Mouse (Mus musculus) hindbrain, embryonic 12.5 days (tissue): ENCODE data around the gene Hoxc8. TPM values are rescaled to one million over a fixed set of nuclear protein-coding genes. Genes with fewer than 3 reads are reported as not detected.

Source experiments
- ATAC-seq: fragments of 200-750 bp; cut with Nextera tagmentation; 2 replicates; pipeline ENCODE4 v1.8.0; 2017; ENCODE audit warnings: moderate TSS enrichment; ENCODE audit not compliant: low FRiP score
- H3K27ac ChIP-seq: fragments of 300-500 bp; sonication (generic); 2 replicates; pipeline ENCODE4 v1.5.1; 2016; ENCODE audit warnings: mild to moderate bottlenecking
- H3K27me3 ChIP-seq: fragments of 300-500 bp; sonication (generic); 2 replicates; pipeline ENCODE4 v1.6.1; 2016; ENCODE audit warnings: mild to moderate bottlenecking
- H3K36me3 ChIP-seq: fragments of 300-500 bp; sonication (generic); 2 replicates; pipeline ENCODE4 v1.6.1; 2016; ENCODE audit warnings: mild to moderate bottlenecking
- H3K4me1 ChIP-seq: fragments of 300-500 bp; sonication (generic); 2 replicates; pipeline ENCODE4 v1.6.1; 2016
- H3K4me2 ChIP-seq: fragments of 300-500 bp; sonication (generic); replicated peaks from 2 replicates; pipeline ENCODE4 v1.6.1; 2016; ENCODE audit warnings: mild to moderate bottlenecking
- H3K4me3 ChIP-seq: fragments of 300-500 bp; sonication (generic); 2 replicates; pipeline ENCODE4 v1.5.1; 2016; ENCODE audit warnings: mild to moderate bottlenecking
- H3K9ac ChIP-seq: fragments of 300-500 bp; sonication (generic); 2 replicates; pipeline ENCODE4 v1.6.1; 2016; ENCODE audit warnings: mild to moderate bottlenecking, moderate library complexity
- H3K9me3 ChIP-seq: fragments of 300-500 bp; sonication (generic); replicated peaks from 2 replicates; pipeline ENCODE4 v1.6.1; 2016; ENCODE audit warnings: mild to moderate bottlenecking
- WGBS: fragments of 180-500 bp; shearing (Covaris S2); methylation state at CpG from one replicate; pipeline ENCODE4 v1.1.7; 2016; 5-methylcytosine and 5-hydroxymethylcytosine counted together
- polyA plus RNA-seq: library from polyadenylated mRNA; unstranded; fragments of >200 nt; fragmentation: Nextera tagmentation; extraction: Ambion mirVana; gene quantifications from 2 replicates; pipeline ENCODE4 v1.2.1, GENCODE M21; 2016

Hoxc8 gene
- polyA plus RNA-seq, 1 experiment from 2014 or later, result not detected

- H3K4me1 ChIP-seq, result no peaks in the 10 kb centered on the region
- peaks cover 99% of the 10 kb centered on the region for H3K27me3 ChIP-seq
- H3K4me2 ChIP-seq, result no peak overlapping the region
- H3K9ac ChIP-seq, result no peak overlapping the region
- H3K9me3 ChIP-seq, result no peaks in the 10 kb centered on the region
- H3K27ac ChIP-seq, result no peak overlapping the region
- H3K4me3 ChIP-seq, result no peak overlapping the region
- H3K36me3 ChIP-seq, result no peaks in the 10 kb centered on the region
- no peak for ATAC-seq
- under 1% methylated on average over 40 of the region's 40 CpGs for WGBS
Observed at GRCm38 (mm10) chr15:102955833-102956640, 34.4 kb upstream of the Hoxc8 start.

GRCm38 (mm10) chr15:102956906-102957305, 33.5 kb upstream of the Hoxc8 start:
- WGBS, result 2% methylated on average over 12 of the region's 12 CpGs
- H3K4me2 ChIP-seq, result no peak overlapping the region
- no peaks in the 10 kb centered on the region for H3K9me3 ChIP-seq
- no peaks in the 10 kb centered on the region for H3K4me1 ChIP-seq
- H3K27me3 ChIP-seq, result peaks cover 99% of the 10 kb centered on the region
- no peak overlapping the region for H3K27ac ChIP-seq
- H3K36me3 ChIP-seq, result no peaks in the 10 kb centered on the region
- ATAC-seq, result no peak
- H3K9ac ChIP-seq, result no peak overlapping the region
- H3K4me3 ChIP-seq, result no peak overlapping the region

- Histone ChIP-seq H3K27ac (no peak overlapping the region), H3K4me1 (no peaks in the 10 kb centered on the region), H3K36me3 (no peaks in the 10 kb centered on the region), H3K27me3 (peaks cover 97% of the 10 kb centered on the region), H3K4me3 (no peak overlapping the region), H3K9me3 (no peaks in the 10 kb centered on the region), H3K9ac (no peak overlapping the region), H3K4me2 (no peak overlapping the region)
- no peak for ATAC-seq
- 0% methylated on average over 13 of the region's 13 CpGs for WGBS
Observed at GRCm38 (mm10) chr15:102959663-102960191, 30.7 kb upstream of the Hoxc8 start.

GRCm38 (mm10) chr15:102961728-102962127, 28.7 kb upstream of the Hoxc8 start:
- ATAC-seq, result no peak
- no peak overlapping the region for H3K27ac ChIP-seq
- H3K4me3 ChIP-seq, result no peak overlapping the region
- 4% methylated on average over 6 of the region's 6 CpGs for WGBS
- H3K4me1 ChIP-seq, result 0 out of 2 replicates have a peak, but pooled peaks cover 5% of the 10 kb centered on the region
- no peaks in the 10 kb centered on the region for H3K9me3 ChIP-seq
- H3K9ac ChIP-seq, result no peak overlapping the region
- no peak overlapping the region for H3K4me2 ChIP-seq
- H3K27me3 ChIP-seq, result peaks cover 97% of the 10 kb centered on the region
- no peaks in the 10 kb centered on the region for H3K36me3 ChIP-seq

- no peak overlapping the region for H3K27ac ChIP-seq
- H3K4me1 ChIP-seq, result 0 out of 2 replicates have a peak, but pooled peaks cover 7% of the 10 kb centered on the region
- no peak overlapping the region for H3K4me3 ChIP-seq
- 3% methylated on average over 13 of the region's 13 CpGs for WGBS
- H3K4me2 ChIP-seq, result no peak overlapping the region
- H3K9me3 ChIP-seq, result no peaks in the 10 kb centered on the region
- no peaks in the 10 kb centered on the region for H3K36me3 ChIP-seq
- peaks cover 97% of the 10 kb centered on the region for H3K27me3 ChIP-seq
- ATAC-seq, result no peak
- H3K9ac ChIP-seq, result no peak overlapping the region
Observed at GRCm38 (mm10) chr15:102962492-102962891, 27.9 kb upstream of the Hoxc8 start.

GRCm38 (mm10) chr15:102963259-102963658, 27.1 kb upstream of the Hoxc8 start:
- WGBS, result 3% methylated on average over 8 of the region's 8 CpGs
- Histone ChIP-seq H3K36me3 (no peaks in the 10 kb centered on the region), H3K27ac (no peak overlapping the region), H3K9me3 (no peaks in the 10 kb centered on the region), H3K27me3 (peaks cover 96% of the 10 kb centered on the region), H3K9ac (no peak overlapping the region), H3K4me1 (0 out of 2 replicates have a peak, but pooled peaks cover 7% of the 10 kb centered on the region), H3K4me2 (no peak overlapping the region), H3K4me3 (no peak overlapping the region)
- no peak for ATAC-seq

GRCm38 (mm10) chr15:102963671-102964640, 26.5 kb upstream of the Hoxc8 start:
- Histone ChIP-seq H3K4me1 (0 out of 2 replicates have a peak, but pooled peaks cover 7% of the 10 kb centered on the region), H3K9ac (no peak overlapping the region), H3K9me3 (no peaks in the 10 kb centered on the region), H3K27me3 (peaks cover 96% of the 10 kb centered on the region), H3K4me3 (no peak overlapping the region), H3K36me3 (no peaks in the 10 kb centered on the region), H3K4me2 (no peak overlapping the region), H3K27ac (no peak overlapping the region)
- WGBS, result 2% methylated on average over 28 of the region's 28 CpGs
- ATAC-seq, result no peak

GRCm38 (mm10) chr15:102965003-102965891, 25.2 kb upstream of the Hoxc8 start:
- Histone ChIP-seq H3K27me3 (peaks cover 97% of the 10 kb centered on the region), H3K36me3 (no peaks in the 10 kb centered on the region), H3K4me1 (0 out of 2 replicates have a peak, but pooled peaks cover 7% of the 10 kb centered on the region), H3K27ac (no peak overlapping the region), H3K4me3 (no peak overlapping the region), H3K9ac (no peak overlapping the region), H3K4me2 (no peak overlapping the region), H3K9me3 (no peaks in the 10 kb centered on the region)
- ATAC-seq, result no peak
- WGBS, result 4% methylated on average over 26 of the region's 26 CpGs

- H3K9ac ChIP-seq, result no peak overlapping the region
- no peak overlapping the region for H3K27ac ChIP-seq
- no peaks in the 10 kb centered on the region for H3K9me3 ChIP-seq
- 0 out of 2 replicates have a peak, but pooled peaks cover 7% of the 10 kb centered on the region for H3K4me1 ChIP-seq
- no peak for ATAC-seq
- peak overlapping the region; percentile 1; the same call in 1 of the 2 replicates for H3K4me3 ChIP-seq
- 2% methylated on average over 30 of the region's 30 CpGs for WGBS
- no peaks in the 10 kb centered on the region for H3K36me3 ChIP-seq
- peaks cover 97% of the 10 kb centered on the region for H3K27me3 ChIP-seq
- peak overlapping the region; percentile 17; the same call in 1 of the 2 replicates for H3K4me2 ChIP-seq
Observed at GRCm38 (mm10) chr15:102965892-102966775, 24.3 kb upstream of the Hoxc8 start.

- WGBS, result 1% methylated on average over 27 of the region's 27 CpGs
- ATAC-seq, result no peak; the same call in 1 of the 2 replicates
Observed at GRCm38 (mm10) chr15:102966776-102967311, 23.6 kb upstream of the Hoxc8 start, which contains the start of gene Hoxc10. Gene Hoxc10, plus strand, starts transcription at chr15:102966796.

More at GRCm38 (mm10) chr15:102966776-102967311, 23.6 kb upstream of the Hoxc8 start, which contains the start of gene Hoxc10:
- no peaks in the 10 kb centered on the region for H3K36me3 ChIP-seq
- H3K4me1 ChIP-seq, result 0 out of 2 replicates have a peak, but pooled peaks cover 7% of the 10 kb centered on the region
- H3K9ac ChIP-seq, result no peak within 1 kb of the TSS
- H3K4me3 ChIP-seq, result peak within 1 kb of the TSS; percentile 1; the same call in 1 of the 2 replicates
- no peak within 1 kb of the TSS for H3K27ac ChIP-seq
- H3K9me3 ChIP-seq, result no peaks in the 10 kb centered on the region
- peak within 1 kb of the TSS; percentile 17; the same call in 1 of the 2 replicates for H3K4me2 ChIP-seq
- H3K27me3 ChIP-seq, result peaks cover 97% of the 10 kb centered on the region
